11 mouse cellular contexts compared by ENCODE assay signal in the genomic region with DNA sequence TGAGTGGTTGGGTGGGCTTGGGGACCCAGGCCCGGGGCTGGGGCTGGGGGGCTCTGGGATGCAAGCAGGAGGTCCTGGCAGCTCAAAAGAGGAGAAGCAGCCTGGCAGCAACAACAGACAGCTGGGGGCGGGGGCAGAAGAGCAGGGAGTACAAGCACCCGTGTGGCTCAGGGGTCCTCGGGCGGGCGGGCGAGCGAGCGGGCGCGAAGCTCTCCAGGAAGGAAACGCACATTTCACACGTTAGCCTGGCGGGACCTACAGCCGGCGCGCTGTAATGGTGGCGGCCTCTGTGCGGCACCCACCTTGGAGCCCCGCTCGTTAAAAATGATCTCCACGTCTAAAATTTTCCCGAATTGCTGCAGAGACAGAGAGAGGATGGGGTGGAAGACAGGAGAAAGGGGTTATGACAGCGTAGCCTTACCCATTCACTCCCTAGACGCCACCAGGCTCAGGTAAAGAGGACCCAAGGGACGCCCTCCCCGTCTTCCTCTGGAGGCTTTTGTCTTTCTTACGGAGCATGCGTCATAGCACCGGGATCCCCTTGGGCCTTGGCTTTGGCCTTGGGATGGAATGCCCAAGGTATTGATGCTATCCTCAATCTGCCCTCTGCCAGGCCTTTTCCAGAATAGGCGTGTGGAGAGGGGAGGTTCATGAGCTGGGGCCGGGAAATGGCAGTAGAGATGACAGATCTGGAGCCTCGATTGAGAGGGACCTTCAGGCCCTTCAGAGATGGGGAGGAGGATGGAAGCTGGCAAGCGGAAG. TPM values are rescaled to one million over a fixed set of nuclear protein-coding genes. Genes with fewer than 3 reads are reported as not detected.
DNase-seq lines count a peak whose midpoint lies in the region; ATAC-seq and TF ChIP-seq lines count a peak whose summit lies in the region.
"Had no signal": no experiment of that assay in that cellular context is flagged by ENCODE, and none has a peak within 500 bp of the region (broad histone marks: within the 10 kb centered on the region; RNA-seq: fewer than 3 reads in every experiment).

No protein-coding gene starts in this region.

- 0 out of 2 replicates have a peak overlapping the region, but pooled peaks have one; percentile 3 for H3K27ac ChIP-seq in heart, embryonic 10.5 days
- H3K27ac ChIP-seq in kidney, embryonic 16.5 days (ENCODE audit: low read length), result no peak overlapping the region
- H3K27ac ChIP-seq in thymus, adult 2 months (ENCODE audit: control insufficient read depth, insufficient read depth, low read length), result no peak overlapping the region

- H3K9ac ChIP-seq in kidney, embryonic 16.5 days (replicated peaks; ENCODE audit: low read length), result no peak overlapping the region

- no peak for TF ChIP-seq POLR2A in thymus, adult 2 months (IDR thresholded peaks at IDR 0.05; ENCODE audit: control insufficient read depth, extremely low read depth, insufficient read depth, low read length, poor library complexity)

- 14% methylated on average over 34 of the region's 34 CpGs for WGBS in heart, embryonic 10.5 days
- 19% methylated on average over 34 of the region's 34 CpGs for WGBS in kidney, embryonic 16.5 days
- WGBS in thymus, adult 2 months, result 27% methylated on average over 34 of the region's 34 CpGs

- peaks cover 30% of the 10 kb centered on the region for H3K4me1 ChIP-seq in heart, embryonic 10.5 days
- H3K4me1 ChIP-seq in kidney, embryonic 16.5 days (ENCODE audit: insufficient read depth, low read length), result peaks cover 6% of the 10 kb centered on the region
- H3K4me1 ChIP-seq in thymus, adult 2 months (replicated peaks; ENCODE audit: control insufficient read depth, insufficient read depth, low read length), result peaks cover 27% of the 10 kb centered on the region

- H3K27me3 ChIP-seq in heart, embryonic 10.5 days (ENCODE audit: insufficient read depth, poor library complexity, severe bottlenecking), result peaks cover 80% of the 10 kb centered on the region
- H3K27me3 ChIP-seq in kidney, embryonic 16.5 days (ENCODE audit: insufficient read depth, low read length), result peaks cover 29% of the 10 kb centered on the region
- H3K27me3 ChIP-seq in thymus, adult 2 months (ENCODE audit: control insufficient read depth, insufficient read depth, low read length), result no peaks in the 10 kb centered on the region

- H3K4me3 ChIP-seq in heart, embryonic 10.5 days, result peak overlapping the region; percentile 43
- H3K4me3 ChIP-seq in kidney, embryonic 16.5 days (ENCODE audit: low read length), result no peak overlapping the region
- H3K4me3 ChIP-seq in thymus, adult 2 months (ENCODE audit: control insufficient read depth, insufficient read depth, low read length), result no peak overlapping the region
- H3K4me3 ChIP-seq: erythroblast, embryonic 14.5 days had no signal

- no peaks in the 10 kb centered on the region for H3K36me3 ChIP-seq in heart, embryonic 10.5 days
- H3K36me3 ChIP-seq in kidney, embryonic 16.5 days (ENCODE audit: insufficient read depth, low read length), result no peaks in the 10 kb centered on the region
- H3K36me3 ChIP-seq in thymus, adult 2 months (ENCODE audit: control insufficient read depth, insufficient read depth, low read length), result no peaks in the 10 kb centered on the region

- TF ChIP-seq CTCF in thymus, adult 2 months (IDR thresholded peaks at IDR 0.05; ENCODE audit: borderline replicate concordance, control insufficient read depth, extremely low read depth, insufficient read depth, low read length, poor library complexity), result no peak

- H3K9me3 ChIP-seq in heart, embryonic 10.5 days, result no peaks in the 10 kb centered on the region
- H3K9me3 ChIP-seq in kidney, embryonic 16.5 days (ENCODE audit: low read length), result no peaks in the 10 kb centered on the region

- no peak for ATAC-seq in kidney, embryonic 16.5 days (ENCODE audit: low FRiP score, low TSS enrichment)
- ATAC-seq: Patski had no signal

- 0 out of 2 replicates have a peak overlapping the region, but pooled peaks have one; percentile 10 for H3K4me2 ChIP-seq in kidney, embryonic 16.5 days (replicated peaks; ENCODE audit: low read depth, low read length)

- DNase-seq in heart, embryonic 10.5 days (ENCODE audit: low spot score), result no peak
- DNase-seq in heart, adult 11 months, result no peak
- no peak for DNase-seq in kidney, adult 11 months
- peak; percentile 53 for DNase-seq in thymus, postnatal 4 days
- no peak for DNase-seq in thymus, adult 2 months
- DNase-seq in spleen, postnatal 4 days (ENCODE audit: low spot score in 2 of 2), result no peak
- no peak for DNase-seq in frontal cortex, postnatal 14 days (ENCODE audit: low spot score in 2 of 2)
- DNase-seq: B cell, adult 2 months had no signal

RNA-seq across cellular contexts. Expression of a gene that starts 27.0 kb away (rescaled TPM):
- polyA plus RNA-seq in heart, embryonic 10.5 days (2016; fragmentation: Nextera tagmentation; extraction: Ambion mirVana), result 5.1 and 7.8 TPM in 2 replicates
- polyA plus RNA-seq in kidney, embryonic 16.5 days (2015; fragmentation: Nextera tagmentation; extraction: Ambion mirVana), result 6.1 and 7.5 TPM in 2 replicates
- polyA plus RNA-seq in thymus, adult 2 months (2012; rRNA removed), result 56.5 and 58.1 TPM in 2 replicates
